Mouse (Mus musculus): Measurements from ENCODE around the gene Capns1.
"Not testable (repeated sequence)": the region's sequence is repeated elsewhere in the genome, so short reads cannot be mapped to it uniquely, and the experiment has no call there.

Gene Capns1

GRCm38 (mm10) chr7:30202895-30203690, 4.5 kb upstream of the Capns1 start:
- DNase-seq, result peak; percentile 55 to 68

GRCm38 (mm10) chr7:30200661-30201060, 2.0 kb upstream of the Capns1 start:
- DNase-seq, result not testable (repeated sequence)

GRCm38 (mm10) chr7:30200200-30200599, 1.6 kb upstream of the Capns1 start:
- DNase-seq, result no peak

- DNase-seq, result no peak
Measured at GRCm38 (mm10) chr7:30199498-30200139, 1.0 kb upstream of the Capns1 start.

GRCm38 (mm10) chr7:30197592-30198129, 950 bp downstream of the Capns1 start:
- DNase-seq, result no peak

DNA sequence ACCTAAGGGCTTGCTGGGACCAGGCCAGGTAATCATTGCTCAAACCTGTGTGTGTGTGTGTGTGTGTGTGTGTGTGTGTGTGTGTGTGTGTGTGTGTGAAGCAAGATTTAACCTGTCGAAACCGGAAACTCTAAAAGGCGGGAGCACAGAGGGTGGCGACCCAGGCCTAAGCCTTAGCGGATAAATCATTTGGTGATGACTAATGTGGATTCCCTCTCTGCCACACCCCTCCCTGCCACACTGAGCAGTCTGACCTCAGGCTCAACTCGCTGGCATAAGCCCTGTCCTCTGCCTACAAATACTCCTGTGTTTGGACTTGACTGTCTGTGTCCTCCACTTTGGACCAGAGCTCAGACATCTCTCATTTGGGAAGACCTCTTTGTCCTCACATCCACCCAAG, 2.4 kb downstream of the Capns1 start:
- no peak for DNase-seq

GRCm38 (mm10) chr7:30195461-30195860, 3.1 kb downstream of the Capns1 start:
- no peak for DNase-seq

DNA sequence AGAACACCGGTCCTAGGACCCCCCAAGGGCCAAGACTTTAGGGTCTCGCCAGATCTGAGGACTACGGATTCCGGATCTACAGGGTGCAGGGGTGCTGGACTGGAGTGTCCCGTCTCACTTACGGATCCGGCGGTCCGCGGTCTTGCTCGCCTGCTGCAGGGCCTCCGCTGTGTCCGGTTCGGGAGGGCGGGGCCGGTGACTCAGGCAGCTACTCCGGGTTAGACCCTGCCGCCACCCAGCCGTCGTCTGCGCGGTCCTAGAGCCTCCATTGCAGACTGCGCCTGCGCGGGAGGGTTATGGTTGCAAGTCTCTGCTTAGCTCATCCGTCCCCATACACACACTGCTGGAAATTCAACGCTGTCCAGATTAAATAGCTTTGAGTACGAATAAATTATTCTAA, 3.7 kb downstream of the Capns1 start:
- DNase-seq, result peak; percentile 96 to 99

DNA sequence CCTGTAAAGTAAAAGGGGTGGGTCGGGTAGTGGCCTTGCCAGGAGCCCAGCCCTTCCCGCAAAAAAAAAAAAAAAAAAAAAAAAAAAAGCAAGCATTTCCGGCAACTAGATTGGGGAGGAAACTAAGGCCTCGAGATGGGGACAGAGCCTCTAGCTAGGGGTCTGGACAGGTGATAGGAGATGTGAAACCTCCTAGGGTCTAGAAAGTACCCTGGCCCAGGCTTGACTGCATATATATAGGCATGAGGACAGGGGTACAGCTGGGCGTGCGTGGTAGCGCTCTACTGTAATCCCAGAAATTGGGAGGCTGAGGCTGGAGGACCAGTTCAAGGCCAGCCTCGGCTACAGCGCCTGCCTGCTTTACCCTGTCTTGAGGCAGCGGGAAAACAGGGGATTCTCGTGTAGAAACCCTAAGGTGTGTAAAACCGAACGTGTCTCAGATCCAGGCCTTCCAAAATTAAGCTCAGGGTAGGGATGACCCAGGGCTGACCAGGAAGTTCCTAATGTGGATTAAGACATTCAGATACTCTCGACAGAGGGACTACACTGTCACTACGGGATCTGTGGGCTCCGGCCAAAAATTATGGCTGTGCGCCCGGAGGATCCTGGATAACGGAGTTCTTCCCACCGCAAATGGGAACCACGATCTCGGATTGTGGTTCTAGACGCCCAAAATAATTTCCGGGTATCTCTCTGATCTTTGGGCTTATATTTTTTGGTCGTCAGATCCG, 4.3 kb downstream of the Capns1 start:
- DNase-seq, result peak; percentile 69 to 73

- peak; percentile 83 to 86 for DNase-seq
Measured at GRCm38 (mm10) chr7:30193581-30194100, 5.0 kb downstream of the Capns1 start.

- DNase-seq, result no peak
Measured at GRCm38 (mm10) chr7:30193013-30193412, 5.6 kb downstream of the Capns1 start.

DNA sequence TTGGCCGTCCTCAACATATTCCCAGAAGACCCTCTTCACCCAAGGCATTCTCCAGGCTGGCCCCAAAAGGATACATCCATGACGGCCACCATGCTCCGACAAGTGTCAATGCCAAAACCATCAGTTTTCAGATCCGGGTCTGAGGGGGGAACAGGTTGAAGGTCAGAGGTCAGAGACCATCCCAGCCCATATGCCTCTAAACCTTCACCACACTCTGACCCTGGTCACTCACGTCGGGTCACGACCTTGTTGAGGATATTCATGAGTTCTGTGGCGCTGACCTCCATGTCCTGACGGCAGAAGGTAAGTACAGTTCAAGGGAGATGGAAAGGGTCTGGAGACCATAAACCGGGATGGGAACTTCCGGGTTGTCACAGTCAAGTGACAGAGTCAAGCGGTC, 6.5 kb downstream of the Capns1 start:
- no peak for DNase-seq

DNA sequence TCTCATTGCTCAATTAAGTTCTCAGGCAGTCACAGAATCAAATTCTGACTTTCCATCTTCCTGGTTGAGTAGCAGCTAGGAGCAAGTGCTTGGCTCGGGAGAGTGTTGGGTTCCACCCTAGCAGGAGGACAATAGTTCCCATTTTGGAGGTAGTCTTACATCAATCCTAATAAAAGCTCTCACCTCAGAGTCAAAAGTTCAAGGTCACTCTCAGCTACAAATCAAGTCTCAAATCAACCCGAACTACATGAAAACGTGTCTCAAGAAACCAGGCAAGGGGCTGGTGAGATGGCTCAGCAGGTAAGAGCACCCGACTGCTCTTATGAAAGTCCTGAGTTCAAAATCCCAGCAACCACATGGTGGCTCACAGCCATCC, 9.5 kb downstream of the Capns1 start:
- DNase-seq, result no peak

GRCm38 (mm10) chr7:30188344-30189115, 10.1 kb downstream of the Capns1 start:
- DNase-seq, result no peak

GRCm38 (mm10) chr7:30184641-30185348, 13.8 kb downstream of the Capns1 start:
- no peak for DNase-seq

DNA sequence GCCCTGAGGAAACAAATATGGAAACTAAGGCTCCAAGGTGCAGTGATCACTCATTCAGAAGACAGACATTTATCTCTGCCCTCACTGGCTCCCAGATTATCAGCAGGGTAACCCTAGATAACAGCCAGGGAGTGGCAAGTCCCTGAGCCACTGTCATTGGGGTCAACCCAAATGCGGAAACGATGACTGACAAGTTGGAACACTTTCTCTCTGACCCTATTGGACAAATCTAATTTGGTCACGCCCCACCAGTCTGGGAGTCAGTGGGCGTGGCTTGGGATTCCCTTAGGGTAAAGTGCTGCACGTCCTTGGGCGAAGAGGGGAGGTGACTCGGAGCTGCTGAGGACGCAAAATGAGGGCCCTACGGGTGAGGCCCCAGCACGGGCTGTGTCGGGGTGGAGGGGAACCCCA, 14.7 kb downstream of the Capns1 start, which contains the start of gene Cox7a1:
Cox7a1 (plus strand) TSS at position 266 of the 411 bp plus-strand sequence.
- peak; percentile 62 to 65 for DNase-seq

DNA sequence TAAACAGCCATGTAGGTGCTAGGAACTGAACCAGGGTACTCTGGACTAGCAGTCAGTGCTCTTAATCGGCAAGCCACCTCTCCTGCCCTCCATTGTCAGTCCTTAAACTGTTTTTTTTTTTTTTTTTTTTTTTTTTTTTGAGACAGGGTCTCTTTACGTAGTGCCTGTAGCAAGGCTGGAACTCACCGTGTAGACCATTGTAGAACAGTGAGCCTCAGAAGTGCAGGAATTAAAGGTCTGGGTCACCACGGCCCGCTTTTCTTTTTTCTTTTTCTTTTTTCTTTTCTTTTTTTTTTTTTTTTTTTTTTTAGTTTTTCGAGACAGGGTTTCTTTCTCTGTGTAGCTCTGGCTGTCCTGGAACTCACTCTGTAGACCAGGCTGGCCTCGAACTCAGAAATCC, 15.4 kb downstream of the Capns1 start:
- not testable (repeated sequence) for DNase-seq

DNA sequence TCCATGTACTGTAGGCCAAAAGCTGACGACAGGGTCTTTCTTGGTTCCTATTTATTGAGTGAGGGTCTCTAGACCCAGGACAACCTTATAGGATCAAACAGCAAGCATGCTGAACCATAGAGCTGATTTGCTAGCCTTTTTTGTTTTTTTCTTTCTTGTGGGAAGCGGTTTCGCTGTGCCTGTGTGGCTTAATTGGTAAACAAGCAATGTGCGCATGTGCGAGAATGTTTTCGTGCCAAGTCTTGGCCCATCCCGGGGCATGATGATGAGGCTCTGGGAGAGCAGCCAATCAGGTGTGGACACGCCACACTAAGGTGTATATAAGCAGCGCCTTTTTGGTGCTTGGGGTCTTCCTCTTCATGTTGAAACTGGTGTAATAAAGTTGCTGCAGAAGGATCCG, 16.7 kb downstream of the Capns1 start:
- DNase-seq, result not testable (repeated sequence)

DNA sequence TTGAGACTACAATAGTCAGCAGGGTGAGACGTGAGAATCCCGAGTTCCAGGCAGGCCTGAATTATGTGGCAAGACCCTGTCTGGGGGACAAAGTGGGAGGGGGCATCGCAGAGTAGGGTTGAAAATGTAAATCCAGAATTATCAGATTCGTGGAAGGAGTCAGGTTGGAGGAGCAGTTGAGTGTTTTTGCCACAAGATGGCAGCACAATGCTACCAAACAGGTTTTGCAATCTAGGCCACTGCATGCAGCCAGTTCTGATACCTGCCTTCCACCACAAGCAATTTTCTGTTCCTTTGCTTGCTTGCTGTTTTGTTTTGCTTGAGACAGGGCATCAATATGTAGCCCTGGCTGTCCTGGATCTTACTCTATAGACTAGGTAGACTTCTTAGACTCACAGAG, 17.3 kb downstream of the Capns1 start:
- DNase-seq, result peak; percentile 80 to 86

GRCm38 (mm10) chr7:30178256-30178655, 20.4 kb downstream of the Capns1 start:
- DNase-seq, result no peak

- DNase-seq, result no peak
Measured at GRCm38 (mm10) chr7:30176474-30176873, 22.1 kb downstream of the Capns1 start.
